Mouse (Mus musculus) kidney, postnatal 10 days (tissue): ENCODE measurements around the gene Aven.

ENCODE experiments used
- DNase-seq: peaks from one replicate; pipeline ENCODE4 v3.0.0; 2021; ENCODE audit warnings: mixed read lengths

The Aven gene

GRCm38 (mm10) chr2:112677246-112677645, 184.5 kb downstream of the Aven start:
- DNase-seq, result no peak

- DNase-seq, result no peak
Measured at GRCm38 (mm10) chr2:112681817-112682216, 189.1 kb downstream of the Aven start.
